Comparison of ENCODE assay signal across 23 mouse cellular contexts in the genomic region with DNA sequence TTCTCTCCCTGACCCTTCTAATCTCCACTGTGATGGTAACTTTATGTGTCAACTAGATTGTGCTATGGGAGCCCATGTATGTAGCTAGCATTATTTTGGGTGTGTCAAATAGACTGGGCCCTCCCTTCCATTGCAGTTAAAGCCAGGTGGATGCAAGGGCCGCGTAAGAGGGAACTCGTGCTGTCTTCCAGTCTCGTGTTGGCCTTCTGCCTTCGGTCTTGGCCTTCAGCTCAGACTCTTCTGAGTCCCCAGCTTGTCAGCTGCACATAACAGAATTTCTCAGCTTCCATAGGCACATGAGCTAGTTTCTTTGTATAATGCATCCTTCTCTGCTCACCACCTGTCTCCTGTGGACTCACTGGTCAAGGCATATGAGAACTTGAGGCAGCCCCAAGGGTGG.
"Had no signal": no experiment of that assay in that cellular context is flagged by ENCODE, and none has a peak within 500 bp of the region (broad histone marks: within the 10 kb centered on the region; RNA-seq: fewer than 3 reads in every experiment).

No protein-coding gene starts in this region.

- DNase-seq: gastrocnemius, postnatal 14 days; gastrocnemius, postnatal 36 days; heart, adult 11 months; heart, postnatal 10 days; heart, postnatal 4 days; kidney, adult 18-20 months; kidney, adult 8-10 months; kidney, postnatal 10 days; kidney, postnatal 25 days; kidney, postnatal 4 days; liver; liver, embryonic 13.5 days had no signal

- ATAC-seq: hindbrain, embryonic 16.5 days; inflammation-experienced regulatory T-cells, adult 6 months; intestine, embryonic 15.5 days; intestine, postnatal 0 days had no signal

- H3K36me3 ChIP-seq: heart, embryonic 10.5 days; heart, embryonic 12.5 days; hindbrain, embryonic 10.5 days; hindbrain, embryonic 12.5 days; intestine, embryonic 15.5 days; limb, embryonic 10.5 days; limb, embryonic 12.5 days; liver, embryonic 13.5 days; liver, embryonic 15.5 days had no signal

- H3K27me3 ChIP-seq: hindbrain, embryonic 12.5 days; intestine, embryonic 15.5 days; limb, embryonic 12.5 days; liver, embryonic 13.5 days had no signal
